Mouse (Mus musculus) thymus, adult 2 months (tissue): ENCODE measurements at regions not wholly inside any gene's neighbourhood (a gene's known extent, or its start where the extent isn't known, plus 50 kb on each side); places are given as distances from the start of the nearest gene placed in this dataset.

ENCODE experiments used
- CTCF ChIP-seq: fragments of 200-500 bp; IDR thresholded peaks from 2 replicates; pipeline ENCODE4 v1.5.1; 2012; ENCODE audit warnings: mild to moderate bottlenecking, control low read depth, low read length, moderate library complexity, borderline replicate concordance; ENCODE audit not compliant: control insufficient read depth, poor library complexity, insufficient read depth; ENCODE audit errors: extremely low read depth
- POLR2A ChIP-seq: fragments of 200-500 bp; IDR thresholded peaks from 2 replicates; pipeline ENCODE4 v1.6.1; 2012; ENCODE audit warnings: mild to moderate bottlenecking, low read length, control low read depth, moderate library complexity; ENCODE audit not compliant: control insufficient read depth, poor library complexity, insufficient read depth; ENCODE audit errors: extremely low read depth

DNA sequence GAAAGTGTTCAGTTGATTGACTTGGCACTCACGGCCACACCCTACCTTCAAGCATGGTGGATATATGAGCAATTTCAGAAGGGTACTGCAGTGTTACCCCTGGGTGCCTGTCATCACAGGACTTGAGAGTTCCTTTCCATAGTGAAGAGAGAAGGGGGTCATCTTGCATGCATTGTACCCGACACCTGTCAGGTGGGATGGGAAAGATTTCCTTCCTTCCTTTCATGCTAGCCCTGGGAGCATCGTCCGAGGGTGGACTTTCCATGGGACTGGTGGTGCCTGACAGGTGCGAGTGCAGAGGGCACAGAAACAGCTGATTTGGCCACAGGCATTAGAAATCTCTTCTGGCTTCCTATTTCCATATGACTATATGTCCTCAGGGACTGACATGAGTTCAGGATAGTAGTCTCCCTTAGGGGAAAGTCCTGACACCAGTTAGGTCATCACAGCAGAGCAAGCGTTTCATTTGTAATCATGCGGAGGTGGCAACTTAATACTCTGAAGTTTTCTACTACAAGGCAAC is 342.1 kb upstream of the Id2 start:
- TF ChIP-seq CTCF (no peak), POLR2A (no peak)
